Mouse (Mus musculus) ZHBTc4 (cell line): Measurements from ENCODE around the gene Tarbp2.

Source experiments
- DNase-seq: peaks from one replicate; pipeline ENCODE4 v3.0.0-alpha.2; 2011; ENCODE audit warnings: low read depth, low spot score

Gene Tarbp2

DNA sequence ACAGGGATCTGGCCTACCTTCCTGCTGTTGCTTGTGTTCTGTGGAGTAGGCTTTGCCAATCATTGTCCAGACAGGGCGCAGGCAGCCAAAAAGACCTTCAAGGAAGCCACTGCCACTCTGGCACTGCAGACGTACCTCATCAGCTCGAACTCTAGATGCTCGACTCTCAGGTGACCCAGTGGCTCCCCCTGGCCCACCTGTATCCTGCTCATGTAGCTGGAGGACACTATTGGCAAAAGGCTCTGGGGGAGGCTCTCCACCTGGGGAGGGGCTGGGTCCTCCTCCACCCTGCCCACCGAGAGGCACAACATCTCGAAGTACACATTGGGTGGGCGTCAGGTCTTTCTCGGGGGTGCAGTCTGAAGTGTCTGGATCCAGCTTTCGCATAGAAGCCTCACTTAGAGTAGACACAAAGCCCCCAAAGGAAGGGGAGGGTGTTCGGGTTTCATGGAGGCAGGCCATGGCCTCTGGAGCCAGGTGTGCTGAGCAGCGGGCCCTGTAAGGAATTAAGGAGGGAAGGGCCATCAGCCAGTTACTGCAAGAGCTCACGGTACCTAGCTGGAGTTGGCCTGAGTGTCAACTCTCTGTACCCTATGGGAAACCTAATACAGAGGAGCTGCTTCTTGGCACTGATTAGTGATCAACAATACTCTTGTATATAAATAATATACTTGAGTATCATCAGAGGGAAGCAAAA is 12.8 kb upstream of the Tarbp2 start:
- no peak for DNase-seq

DNA sequence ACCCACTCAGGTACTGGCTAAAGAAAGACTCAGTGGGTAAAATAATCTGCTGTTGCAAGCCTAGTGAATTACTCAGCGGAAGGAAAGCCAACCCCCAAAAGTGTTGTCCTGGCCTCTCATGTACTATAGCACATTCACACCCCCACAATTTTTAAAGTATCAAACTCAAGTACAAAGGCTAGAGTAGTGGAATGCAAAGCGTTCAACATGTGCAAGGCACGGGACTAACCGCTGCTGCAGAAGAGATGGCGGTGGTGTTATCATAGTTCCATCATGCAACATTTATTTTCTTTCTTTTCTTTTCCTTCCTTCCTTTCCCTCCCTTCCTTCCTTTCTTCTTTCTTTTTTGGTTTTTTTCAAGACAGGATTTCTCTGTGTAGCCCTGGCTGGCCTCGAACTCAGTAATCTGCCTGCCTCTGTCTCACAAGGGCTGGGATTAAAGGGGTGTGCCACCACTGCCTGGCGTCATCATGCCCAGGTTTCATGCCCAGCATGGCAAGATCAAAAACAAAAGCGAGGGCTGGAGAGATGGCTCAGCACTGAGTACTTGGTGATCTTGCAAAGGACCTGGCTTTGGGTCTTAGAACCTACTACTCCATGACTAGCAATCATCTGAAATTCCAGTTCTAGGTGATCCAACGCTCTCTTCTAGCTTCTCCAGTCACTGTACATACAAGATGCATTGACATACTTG is 12.1 kb upstream of the Tarbp2 start:
- no peak for DNase-seq

DNA sequence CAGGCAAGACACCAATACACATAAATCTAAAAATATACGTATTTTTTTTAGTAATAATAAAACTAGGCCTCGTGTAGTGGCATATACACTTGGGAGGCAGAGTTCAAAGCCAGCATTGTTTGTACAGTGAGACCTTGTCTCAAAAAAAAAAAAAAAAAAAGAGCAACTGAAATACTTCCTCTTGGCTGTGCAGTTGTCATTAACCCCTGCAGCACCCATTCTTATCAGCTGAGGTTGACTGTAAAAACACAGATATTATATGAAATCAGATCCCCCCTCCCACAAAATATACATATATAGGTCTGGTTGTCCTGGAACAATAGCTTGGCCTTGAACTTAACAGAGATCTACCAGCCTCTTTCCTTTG is 11.5 kb upstream of the Tarbp2 start:
- DNase-seq = no peak

DNA sequence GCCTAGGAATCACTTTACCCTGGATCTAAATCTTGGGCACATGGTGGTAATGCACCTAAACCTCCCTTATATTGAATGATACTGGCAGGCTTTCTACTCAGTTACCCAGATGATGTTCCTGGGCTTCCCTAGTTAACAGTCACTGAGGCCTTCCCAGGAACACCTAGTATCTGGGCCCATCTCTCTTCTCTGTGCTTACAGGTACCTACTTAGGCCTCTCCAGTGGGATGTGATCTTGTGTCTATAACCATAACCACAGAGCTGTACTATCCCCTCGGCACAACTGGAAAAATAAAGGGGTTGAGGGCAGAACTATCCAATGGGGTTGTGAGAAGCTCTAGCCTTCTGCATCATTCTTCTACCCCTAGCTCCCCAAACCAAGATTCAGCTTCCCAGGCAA is 11.1 kb upstream of the Tarbp2 start:
- no peak for DNase-seq

DNA sequence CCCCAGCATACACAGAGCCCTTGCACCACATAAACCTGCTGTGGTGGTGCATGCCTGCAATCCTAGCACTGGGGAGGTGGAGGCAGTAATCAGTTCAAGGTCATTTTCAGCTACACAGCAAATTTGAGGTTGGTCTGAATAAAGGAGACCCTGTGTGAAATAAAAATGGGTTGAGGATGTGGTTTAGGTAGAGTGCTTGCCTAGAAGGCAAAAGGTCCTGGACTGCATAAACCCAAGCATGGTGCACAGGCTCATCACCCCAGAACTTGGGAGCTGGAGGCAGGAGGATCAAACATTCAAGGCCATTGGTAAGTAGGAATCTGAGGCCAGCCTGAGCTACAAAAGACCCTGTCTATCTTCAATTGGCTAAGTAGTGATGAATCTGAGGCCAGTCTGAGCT is 10.4 kb upstream of the Tarbp2 start:
- DNase-seq = peak; percentile 30

DNA sequence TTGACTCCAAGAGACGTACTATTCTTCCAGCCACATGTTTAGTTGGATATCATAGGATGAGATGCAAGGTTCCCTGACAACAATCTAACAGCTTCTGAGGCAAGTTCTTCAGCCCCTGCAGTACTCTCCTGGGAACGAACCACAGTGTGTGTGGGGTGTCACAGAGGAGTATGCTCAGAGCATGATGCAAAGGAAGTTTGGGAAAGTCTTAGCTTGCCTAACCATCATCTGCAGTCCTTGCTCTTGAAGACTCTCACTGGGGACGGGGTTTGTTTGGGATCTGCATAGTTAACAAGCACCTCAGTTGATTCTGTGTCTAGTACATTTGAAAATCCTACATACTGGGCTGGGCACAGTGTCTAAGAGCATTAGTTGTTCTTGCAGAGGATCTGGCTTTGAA is 9.7 kb upstream of the Tarbp2 start:
- DNase-seq = no peak

DNA sequence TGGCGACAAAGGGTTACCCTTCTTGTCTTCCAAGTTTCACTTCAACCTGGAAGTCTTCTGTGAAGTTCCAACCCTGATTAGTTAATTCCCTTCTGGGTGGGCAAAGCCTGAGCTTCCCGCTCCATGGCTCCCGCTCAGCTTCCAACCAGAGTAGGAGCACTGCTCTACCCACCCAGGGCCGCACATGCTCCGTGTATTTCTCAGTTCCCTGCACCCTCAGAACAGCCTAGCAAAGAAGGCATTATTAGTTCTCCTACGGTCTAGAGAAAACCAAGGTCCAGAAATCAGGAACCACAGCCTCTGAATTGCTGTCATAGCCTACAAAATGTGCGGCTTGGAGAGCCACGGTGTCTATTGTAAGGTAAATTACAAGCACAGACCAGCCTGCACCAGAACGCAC is 7.9 kb upstream of the Tarbp2 start:
- DNase-seq = no peak

DNA sequence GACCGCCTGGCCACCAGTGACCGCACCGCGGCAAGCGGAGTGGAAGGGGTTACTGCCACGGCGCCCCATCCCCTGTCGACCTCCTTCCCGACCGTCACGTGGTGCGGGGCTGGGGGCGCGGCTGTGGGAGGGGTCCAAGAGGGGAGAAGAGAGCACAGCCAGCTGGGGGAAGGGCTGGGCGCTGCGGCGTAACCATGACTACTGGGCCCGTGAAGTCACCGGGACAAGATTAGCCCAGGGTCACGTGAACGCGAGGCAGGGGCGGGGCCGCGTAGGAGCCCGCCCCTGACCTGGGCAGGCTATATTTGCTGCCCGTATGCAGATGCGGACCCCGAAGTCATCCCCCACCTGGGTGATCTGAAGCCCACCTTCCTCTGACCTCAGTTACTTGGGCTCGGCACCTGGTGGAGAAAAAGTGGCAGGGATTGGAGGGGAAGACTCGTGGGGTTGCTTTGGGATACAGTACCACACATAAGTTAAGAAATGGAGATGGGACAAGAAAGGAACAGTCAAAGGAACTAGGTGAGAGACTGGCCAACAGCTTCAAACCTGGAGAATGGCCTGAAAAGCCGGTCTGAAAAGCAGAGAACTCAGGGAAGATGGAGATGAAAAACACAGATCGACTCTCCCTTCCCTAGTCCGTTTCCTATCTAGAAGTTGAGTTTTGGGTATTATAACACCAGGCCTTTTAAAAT is 7.3 kb upstream of the Tarbp2 start:
- DNase-seq = peak; percentile 98

DNA sequence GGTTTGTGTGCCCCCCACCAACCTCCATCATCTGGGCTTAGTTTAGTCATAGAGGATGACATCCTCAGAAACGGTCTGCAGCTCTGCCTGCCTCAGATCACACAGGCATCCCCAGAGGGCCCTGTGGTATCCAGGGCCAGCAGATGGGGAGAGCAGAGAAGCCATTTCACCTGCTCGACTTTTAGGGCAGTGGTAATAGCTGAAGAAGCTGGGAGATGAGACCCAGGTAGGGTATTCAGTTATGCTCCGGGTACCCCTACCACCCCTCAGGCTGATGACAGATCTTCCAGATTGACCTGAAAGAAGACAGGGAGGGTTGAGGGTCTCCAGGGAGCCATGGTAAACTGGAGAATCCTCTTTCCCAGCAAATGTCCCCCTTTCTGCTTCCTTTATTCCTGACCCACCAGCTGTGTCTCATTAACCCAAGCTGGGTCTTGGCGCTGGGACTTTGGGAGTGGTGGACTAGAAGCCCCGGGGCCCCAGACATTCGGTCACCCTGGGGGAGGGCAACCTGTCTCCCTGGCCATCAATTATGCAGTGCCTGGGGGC is 6.6 kb upstream of the Tarbp2 start:
- no peak for DNase-seq

DNA sequence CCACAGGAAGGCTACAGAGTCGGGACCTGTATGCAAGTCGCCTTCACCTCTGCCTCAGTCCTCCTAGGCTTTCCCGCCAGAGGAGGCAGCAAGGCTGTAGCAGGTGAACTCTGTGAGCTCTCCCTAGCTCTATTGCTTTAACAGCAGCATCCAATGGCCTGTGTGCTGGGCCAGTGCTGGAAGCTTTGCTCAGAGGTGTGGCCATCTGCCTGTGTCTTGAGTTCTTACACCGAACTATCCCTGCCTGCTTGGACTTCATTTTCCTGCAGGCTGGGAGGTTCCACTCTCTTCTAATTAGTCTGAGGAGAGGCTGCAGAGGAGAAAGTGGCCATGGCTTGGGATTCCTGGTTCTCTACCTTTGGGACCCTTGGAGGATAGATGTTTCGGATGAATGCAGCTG is 6.0 kb upstream of the Tarbp2 start:
- no peak for DNase-seq

DNA sequence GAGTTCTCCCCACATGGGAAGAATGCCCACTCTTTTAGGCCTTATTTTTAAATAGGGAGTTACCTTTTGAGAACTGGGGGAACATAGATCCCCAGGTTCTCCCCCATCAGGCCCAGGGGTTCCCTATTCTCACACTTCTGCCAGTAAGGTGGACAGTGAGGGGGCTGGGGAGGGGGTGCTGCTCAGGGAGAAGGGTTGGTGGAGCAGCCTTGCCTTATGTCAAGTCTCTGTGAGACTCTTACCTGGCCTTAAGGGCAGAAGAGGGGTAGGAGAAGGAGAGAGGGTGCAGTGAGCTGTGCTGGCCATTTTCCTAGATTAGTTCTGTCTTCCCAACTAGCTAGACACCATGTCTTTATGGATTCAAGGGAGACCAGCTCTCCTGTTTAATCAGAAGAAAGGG is 5.5 kb upstream of the Tarbp2 start:
- DNase-seq = no peak

DNA sequence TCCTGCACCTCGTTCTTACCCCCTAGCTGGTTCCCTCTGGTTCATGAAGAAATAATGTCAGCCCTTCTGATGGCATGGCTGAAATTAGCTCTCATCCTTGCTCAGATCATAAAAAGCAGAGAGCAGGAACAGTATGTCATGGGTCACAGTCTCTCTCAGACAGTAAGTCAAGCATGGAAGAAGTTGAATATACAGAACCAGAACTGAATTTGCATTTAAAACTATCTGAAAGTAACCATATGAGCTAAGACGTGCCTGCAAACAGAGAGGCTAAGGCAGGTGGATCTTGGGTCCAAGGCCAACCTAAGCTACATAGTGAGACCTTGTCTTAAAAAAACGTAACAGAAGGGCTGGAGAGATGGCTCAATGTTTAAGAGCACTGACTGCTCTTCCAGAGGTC is 5.0 kb upstream of the Tarbp2 start:
- no peak for DNase-seq

DNA sequence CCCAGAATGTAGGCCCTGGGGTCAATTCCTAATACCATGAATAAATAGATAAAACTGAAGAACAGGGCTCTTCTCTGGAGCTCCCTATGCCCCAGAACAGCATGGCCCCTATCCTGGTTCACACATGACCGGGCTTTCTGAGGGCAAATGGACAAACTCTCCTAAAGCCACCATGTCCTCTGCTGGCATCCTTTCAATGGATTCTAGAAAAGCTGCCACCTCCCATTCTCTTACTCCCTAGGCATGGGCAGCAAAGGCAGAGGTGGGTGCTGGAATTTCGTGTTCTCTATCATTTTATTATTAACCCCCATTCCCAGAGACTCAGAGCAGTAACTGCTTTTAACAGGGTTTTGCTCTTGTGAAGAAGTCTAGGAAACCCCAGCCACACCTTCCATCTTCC is 2.7 kb upstream of the Tarbp2 start:
- no peak for DNase-seq

DNA sequence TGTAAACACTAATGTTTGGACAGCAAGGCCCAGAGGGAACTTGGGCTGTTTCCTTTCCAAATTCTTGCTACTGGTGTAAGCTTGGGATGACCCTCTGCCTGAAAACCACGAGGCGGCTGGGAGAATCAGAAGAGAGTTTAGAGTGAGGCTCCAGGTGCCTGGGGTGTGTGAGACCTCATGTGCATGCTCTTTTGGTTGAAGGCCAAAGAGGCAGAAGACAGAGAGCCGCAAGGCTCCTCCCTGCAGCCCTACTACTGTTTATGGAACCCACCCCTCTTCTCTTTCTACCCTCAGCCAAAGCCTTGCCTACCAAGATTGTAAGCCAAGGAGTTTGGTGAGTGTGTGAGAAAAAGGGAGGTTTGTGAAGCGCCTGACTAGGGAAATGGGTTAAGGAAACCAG is 2.2 kb upstream of the Tarbp2 start:
- no peak for DNase-seq

DNA sequence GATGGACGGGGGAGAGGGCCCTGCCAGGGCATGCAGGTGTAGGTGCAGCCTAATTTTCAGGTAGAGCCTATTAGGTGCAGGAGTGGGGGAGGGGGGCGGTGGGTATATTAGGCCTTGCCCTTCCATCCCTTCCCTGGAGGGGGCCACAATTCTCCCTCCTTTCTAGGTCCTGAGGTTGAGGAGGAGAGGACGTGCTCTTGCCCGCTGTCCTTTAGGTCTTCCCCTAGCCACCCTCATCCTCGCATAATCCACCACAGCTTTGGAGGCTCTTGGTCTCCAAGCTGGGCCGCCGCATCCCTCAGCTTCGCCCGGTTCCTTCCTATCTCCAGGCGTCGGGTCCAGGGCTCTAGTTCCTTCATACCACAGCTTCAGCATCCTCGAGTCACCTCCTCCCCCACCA is 1.7 kb upstream of the Tarbp2 start:
- peak; percentile 47 for DNase-seq

DNA sequence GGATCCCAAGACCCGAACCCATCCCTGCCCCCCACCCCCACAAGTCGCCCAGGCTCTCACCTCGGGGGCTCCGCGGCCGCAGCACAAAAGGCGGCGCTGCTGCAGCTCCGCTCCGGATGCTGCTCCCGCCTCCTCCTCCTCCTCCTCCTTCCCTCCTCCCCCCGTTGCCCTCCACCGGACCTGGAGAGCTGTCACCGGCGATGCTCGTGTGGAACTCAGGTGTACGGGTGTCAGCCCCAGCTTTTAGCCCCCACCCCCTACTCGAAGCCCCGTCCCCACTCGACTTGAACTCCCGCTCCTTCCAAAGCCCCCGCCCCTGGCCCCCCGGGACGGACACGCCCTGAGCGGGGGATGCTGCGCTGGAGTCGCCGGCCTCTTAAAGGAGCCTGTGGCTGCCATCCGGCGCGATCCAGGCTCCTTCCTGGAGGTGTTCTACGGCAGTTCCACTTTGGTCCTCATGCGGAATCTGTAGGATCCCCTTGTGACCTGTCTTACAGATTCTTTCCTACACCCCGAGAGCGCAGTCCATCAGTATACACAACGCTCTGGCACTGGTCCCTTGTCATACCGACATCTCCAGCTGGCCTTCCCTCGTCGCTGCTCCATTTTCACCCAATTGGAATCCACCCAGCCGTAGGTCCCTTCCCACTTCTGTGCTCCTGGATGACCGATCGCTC is 1.1 kb upstream of the Tarbp2 start, which contains the start of gene Map3k12:
Gene Map3k12 (minus strand): TSS at position 337 of the 677 bp plus-strand sequence.
- DNase-seq = peak; percentile 59

DNA sequence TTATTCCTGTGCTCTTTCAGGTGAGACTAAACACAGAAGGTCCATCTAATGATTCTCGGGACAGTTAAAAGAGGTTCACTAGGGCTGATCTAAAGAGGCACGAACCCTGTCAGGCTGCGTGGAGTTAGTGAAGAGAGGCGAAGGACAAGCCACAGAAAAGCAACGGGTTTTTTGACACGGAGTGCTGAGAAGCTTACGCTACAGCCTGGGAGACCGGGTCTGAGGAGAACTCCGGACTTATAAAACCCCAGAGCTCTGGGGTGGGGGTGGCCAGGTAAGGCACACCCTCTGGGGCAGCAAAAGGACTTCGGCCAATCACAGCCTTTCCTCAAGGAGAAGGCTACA is 389 bp upstream of the Tarbp2 start:
- DNase-seq = no peak

DNA sequence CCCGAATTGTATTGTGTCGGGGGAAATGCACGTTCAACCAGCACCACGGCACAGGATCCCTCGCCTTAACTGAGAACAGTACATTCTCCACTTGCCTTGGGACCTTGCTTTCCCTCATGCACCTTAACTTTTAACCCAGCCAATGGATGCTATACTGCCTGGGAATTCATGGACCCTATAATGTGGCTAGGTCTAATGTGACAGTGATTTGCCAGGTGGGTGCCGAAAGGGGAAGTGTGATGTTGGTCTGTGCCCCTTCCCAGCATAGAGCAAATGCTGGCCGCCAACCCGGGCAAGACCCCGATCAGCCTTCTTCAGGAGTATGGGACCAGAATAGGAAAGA is 838 bp downstream of the Tarbp2 start:
- no peak for DNase-seq

DNA sequence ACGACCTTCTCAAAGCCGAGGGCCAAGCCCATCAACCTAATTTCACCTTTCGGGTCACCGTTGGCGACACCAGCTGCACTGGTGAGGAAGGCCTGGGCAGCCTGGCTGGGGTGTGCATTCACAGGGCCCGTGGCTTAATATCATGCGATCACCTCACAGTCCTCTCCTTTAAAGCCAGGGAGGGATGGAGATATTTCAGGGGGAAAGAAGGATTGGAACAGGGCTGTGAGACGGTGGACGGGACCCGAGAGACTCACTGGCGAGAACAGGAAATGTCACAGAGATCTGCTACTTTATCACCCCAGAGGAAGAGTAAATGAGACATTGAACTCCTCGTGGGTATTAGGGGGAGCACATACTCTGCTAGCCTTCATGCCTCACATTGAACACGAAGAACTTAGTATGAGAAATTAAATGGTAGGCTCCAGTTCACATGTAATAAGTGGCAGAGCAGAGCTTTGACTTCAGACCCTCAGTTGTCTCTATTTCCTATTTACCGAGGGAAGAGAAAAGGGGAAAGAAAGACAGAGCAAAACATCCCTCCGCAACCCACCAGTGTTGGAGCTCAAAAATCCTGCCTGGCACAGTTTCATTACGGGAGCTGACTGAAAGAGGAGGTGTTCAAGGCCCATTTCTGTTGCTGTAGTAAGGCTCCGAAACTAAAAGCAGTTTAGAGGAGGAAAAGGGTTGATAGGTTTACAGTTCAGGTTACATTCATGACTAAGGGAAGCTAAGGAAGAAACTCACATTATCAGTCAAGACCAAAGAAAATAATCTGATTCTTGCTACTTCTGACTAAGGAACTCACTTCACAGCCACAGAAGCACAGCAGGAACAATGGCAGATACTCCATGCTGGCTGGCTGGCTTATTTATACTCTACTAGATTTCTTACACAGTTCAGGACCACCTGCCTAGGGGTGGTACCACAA is 1.5 kb downstream of the Tarbp2 start:
- DNase-seq = no peak

DNA sequence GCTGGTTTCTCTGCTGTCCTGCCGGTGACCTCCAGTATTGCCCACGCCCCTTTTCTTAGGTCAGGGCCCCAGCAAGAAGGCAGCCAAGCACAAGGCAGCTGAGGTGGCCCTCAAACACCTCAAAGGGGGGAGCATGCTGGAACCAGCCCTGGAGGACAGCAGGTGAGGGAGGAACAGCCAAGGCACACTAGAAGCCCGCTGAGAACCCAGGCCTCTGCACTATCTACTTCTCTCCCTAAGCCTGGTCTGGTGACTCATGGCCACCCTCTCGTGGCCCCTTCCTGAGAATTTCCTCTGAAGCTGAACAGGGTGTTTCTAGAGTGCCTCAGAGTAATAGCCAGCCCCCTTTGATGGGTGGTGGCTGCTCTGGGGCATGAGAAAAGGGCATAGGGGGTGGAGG is 2.4 kb downstream of the Tarbp2 start:
- DNase-seq = no peak

DNA sequence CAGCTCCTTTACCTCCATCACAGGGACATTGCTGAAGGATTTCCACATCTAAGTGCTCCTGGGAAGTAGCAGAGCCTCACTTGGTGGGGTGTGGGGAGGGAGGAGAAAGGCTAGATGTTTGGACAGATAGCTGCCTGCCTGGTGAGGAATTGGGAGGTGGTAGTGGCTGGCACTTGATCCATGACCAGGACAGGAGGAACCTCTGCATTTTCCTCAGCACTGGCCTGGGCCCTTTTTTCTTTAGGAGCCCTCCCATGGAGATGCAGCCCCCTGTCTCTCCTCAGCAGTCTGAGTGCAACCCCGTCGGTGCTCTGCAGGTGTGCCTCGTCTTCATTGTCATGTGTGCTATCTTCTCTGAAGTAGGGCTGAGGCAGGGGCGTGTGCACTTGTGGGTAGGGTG is 3.5 kb downstream of the Tarbp2 start:
- DNase-seq = no peak
